Mouse (Mus musculus) neural tube, embryonic 14.5 days (tissue): ENCODE measurements around the gene Pde5a. TPM values are rescaled to one million over a fixed set of nuclear protein-coding genes. Genes with fewer than 3 reads are reported as not detected.

Source experiments
- ATAC-seq: fragments of 200-750 bp; cut with Nextera tagmentation; 2 replicates; pipeline ENCODE4 v1.8.0; 2017; ENCODE audit warnings: low read depth, mild to moderate bottlenecking, moderate TSS enrichment, moderate library complexity
- H3K27ac ChIP-seq: fragments of 300-500 bp; sonication (generic); 2 replicates; pipeline ENCODE4 v1.5.1; 2014; ENCODE audit warnings: low read depth, mild to moderate bottlenecking, control low read depth, low read length, moderate library complexity, mixed read lengths
- H3K27me3 ChIP-seq: fragments of 300-500 bp; sonication (generic); 2 replicates; pipeline ENCODE4 v1.6.1; 2014; ENCODE audit warnings: low read length; ENCODE audit not compliant: control insufficient read depth, insufficient read depth
- H3K36me3 ChIP-seq: fragments of 300-500 bp; sonication (generic); 2 replicates; pipeline ENCODE4 v1.6.1; 2014; ENCODE audit warnings: low read length, mixed read lengths; ENCODE audit not compliant: control insufficient read depth, insufficient read depth
- H3K4me1 ChIP-seq: fragments of 300-500 bp; sonication (generic); 2 replicates; pipeline ENCODE4 v1.6.1; 2014; ENCODE audit warnings: low read length; ENCODE audit not compliant: control insufficient read depth, insufficient read depth
- H3K4me2 ChIP-seq: fragments of 300-500 bp; sonication (generic); 2 replicates; pipeline ENCODE4 v1.6.1; 2014; ENCODE audit warnings: mild to moderate bottlenecking, low read depth, low read length, control low read depth
- H3K4me3 ChIP-seq: fragments of 300-500 bp; sonication (generic); 2 replicates; pipeline ENCODE4 v1.5.1; 2014; ENCODE audit warnings: low read depth, low read length, control low read depth, mixed read lengths
- H3K9ac ChIP-seq: fragments of 300-500 bp; sonication (generic); replicated peaks from 2 replicates; pipeline ENCODE4 v1.6.1; 2014; ENCODE audit warnings: low read depth, mild to moderate bottlenecking, control low read depth, low read length, mixed read lengths
- H3K9me3 ChIP-seq: fragments of 300-500 bp; sonication (generic); 2 replicates; pipeline ENCODE4 v1.6.1; 2016; ENCODE audit warnings: low read length; ENCODE audit not compliant: control insufficient read depth
- WGBS: fragments of 180-500 bp; shearing (Covaris S2); extraction: QIAGEN DNeasy Blood & Tissue Kit; methylation state at CpG from one replicate; pipeline ENCODE4 v1.1.7; 2014; 5-methylcytosine and 5-hydroxymethylcytosine counted together
- polyA plus RNA-seq: library from polyadenylated mRNA; unstranded; fragments of >200 nt; fragmentation: Nextera tagmentation; extraction: Ambion mirVana; gene quantifications from 2 replicates; pipeline ENCODE4 v1.2.1, GENCODE M21; 2014

The Pde5a gene
- polyA plus RNA-seq, 1 experiment from 2014 or later, result 1.7 TPM

GRCm38 (mm10) chr3:122708485-122708884, 20.3 kb upstream of the Pde5a start:
- Histone ChIP-seq H3K9ac (no peak overlapping the region), H3K27ac (no peak overlapping the region), H3K36me3 (no peaks in the 10 kb centered on the region), H3K27me3 (no peaks in the 10 kb centered on the region), H3K4me1 (no peaks in the 10 kb centered on the region), H3K9me3 (no peaks in the 10 kb centered on the region), H3K4me3 (no peak overlapping the region), H3K4me2 (no peak overlapping the region)
- ATAC-seq, result no peak
- 86% methylated on average over 6 of the region's 6 CpGs for WGBS

GRCm38 (mm10) chr3:122710141-122710540, 18.6 kb upstream of the Pde5a start:
- Histone ChIP-seq H3K27ac (no peak overlapping the region), H3K4me3 (no peak overlapping the region), H3K4me1 (no peaks in the 10 kb centered on the region), H3K9ac (no peak overlapping the region), H3K27me3 (no peaks in the 10 kb centered on the region), H3K9me3 (no peaks in the 10 kb centered on the region), H3K36me3 (no peaks in the 10 kb centered on the region), H3K4me2 (no peak overlapping the region)
- ATAC-seq, result no peak
- WGBS, result 89% methylated on average over 3 of the region's 3 CpGs

- 82% methylated on average over 2 of the region's 2 CpGs for WGBS
- Histone ChIP-seq H3K27me3 (no peaks in the 10 kb centered on the region), H3K36me3 (no peaks in the 10 kb centered on the region), H3K4me3 (no peak overlapping the region), H3K27ac (no peak overlapping the region), H3K4me1 (no peaks in the 10 kb centered on the region), H3K9ac (no peak overlapping the region), H3K4me2 (no peak overlapping the region), H3K9me3 (no peaks in the 10 kb centered on the region)
- no peak for ATAC-seq
These were observed 10.1 kb upstream of the Pde5a start for GRCm38 (mm10) chr3:122718631-122719030.

- ATAC-seq, result no peak
- no peaks in the 10 kb centered on the region for H3K9me3 ChIP-seq
- no peaks in the 10 kb centered on the region for H3K4me1 ChIP-seq
- H3K27ac ChIP-seq, result no peak overlapping the region
- no peak overlapping the region for H3K4me2 ChIP-seq
- no peaks in the 10 kb centered on the region for H3K36me3 ChIP-seq
- H3K9ac ChIP-seq, result no peak overlapping the region
- H3K4me3 ChIP-seq, result no peak overlapping the region
- WGBS, result 86% methylated on average over 9 of the region's 9 CpGs
- no peaks in the 10 kb centered on the region for H3K27me3 ChIP-seq
These were observed 7.2 kb upstream of the Pde5a start for GRCm38 (mm10) chr3:122721522-122721921.

- Histone ChIP-seq H3K36me3 (no peaks in the 10 kb centered on the region), H3K27ac (peak overlapping the region; percentile 68), H3K4me2 (peak overlapping the region; percentile 87), H3K4me3 (peak overlapping the region; percentile 74), H3K4me1 (no peaks in the 10 kb centered on the region), H3K9me3 (no peaks in the 10 kb centered on the region), H3K27me3 (no peaks in the 10 kb centered on the region), H3K9ac (peak overlapping the region; percentile 68)
- ATAC-seq, result peak; percentile 64; the same call in 1 of the 2 replicates
- 2% methylated on average over 22 of the region's 22 CpGs for WGBS
These were observed 833 bp downstream of the Pde5a start for GRCm38 (mm10) chr3:122729601-122729959.

- no peaks in the 10 kb centered on the region for H3K4me1 ChIP-seq
- peak overlapping the region; percentile 74 for H3K4me3 ChIP-seq
- H3K36me3 ChIP-seq, result no peaks in the 10 kb centered on the region
- H3K9ac ChIP-seq, result peak overlapping the region; percentile 68
- peak overlapping the region; percentile 68 for H3K27ac ChIP-seq
- no peaks in the 10 kb centered on the region for H3K27me3 ChIP-seq
- H3K4me2 ChIP-seq, result peak overlapping the region; percentile 87
- WGBS, result under 1% methylated on average over 91 of the region's 92 CpGs
- peak; percentile 82 for ATAC-seq
- no peaks in the 10 kb centered on the region for H3K9me3 ChIP-seq
These were observed 1.4 kb downstream of the Pde5a start for GRCm38 (mm10) chr3:122729960-122730740.

- Histone ChIP-seq H3K9ac (peak overlapping the region; percentile 68), H3K27me3 (no peaks in the 10 kb centered on the region), H3K4me2 (peak overlapping the region; percentile 87), H3K9me3 (no peaks in the 10 kb centered on the region), H3K36me3 (no peaks in the 10 kb centered on the region), H3K4me1 (no peaks in the 10 kb centered on the region), H3K27ac (no peak overlapping the region), H3K4me3 (peak overlapping the region; percentile 74)
- ATAC-seq, result no peak
- WGBS, result 3% methylated on average over 13 of the region's 13 CpGs
These were observed 2.0 kb downstream of the Pde5a start for GRCm38 (mm10) chr3:122730741-122731235.

GRCm38 (mm10) chr3:122733806-122734205, 5.1 kb downstream of the Pde5a start:
- Histone ChIP-seq H3K9me3 (no peaks in the 10 kb centered on the region), H3K4me2 (no peak overlapping the region), H3K27me3 (no peaks in the 10 kb centered on the region), H3K36me3 (no peaks in the 10 kb centered on the region), H3K4me1 (no peaks in the 10 kb centered on the region), H3K4me3 (no peak overlapping the region), H3K27ac (no peak overlapping the region), H3K9ac (no peak overlapping the region)
- WGBS, result 77% methylated on average over 3 of the region's 3 CpGs
- ATAC-seq, result no peak

GRCm38 (mm10) chr3:122734329-122734728, 5.6 kb downstream of the Pde5a start:
- WGBS, result 87% methylated on average over 6 of the region's 6 CpGs
- H3K27me3 ChIP-seq, result no peaks in the 10 kb centered on the region
- H3K27ac ChIP-seq, result no peak overlapping the region
- H3K36me3 ChIP-seq, result no peaks in the 10 kb centered on the region
- no peaks in the 10 kb centered on the region for H3K4me1 ChIP-seq
- no peak overlapping the region for H3K9ac ChIP-seq
- no peak overlapping the region for H3K4me3 ChIP-seq
- H3K4me2 ChIP-seq, result no peak overlapping the region
- H3K9me3 ChIP-seq, result no peaks in the 10 kb centered on the region
- ATAC-seq, result no peak
